Mouse (Mus musculus): ENCODE measurements at regions not wholly inside any gene's neighbourhood (a gene's known extent, or its start where the extent isn't known, plus 50 kb on each side); places are given as distances from the start of the nearest gene placed in this dataset.

DNA sequence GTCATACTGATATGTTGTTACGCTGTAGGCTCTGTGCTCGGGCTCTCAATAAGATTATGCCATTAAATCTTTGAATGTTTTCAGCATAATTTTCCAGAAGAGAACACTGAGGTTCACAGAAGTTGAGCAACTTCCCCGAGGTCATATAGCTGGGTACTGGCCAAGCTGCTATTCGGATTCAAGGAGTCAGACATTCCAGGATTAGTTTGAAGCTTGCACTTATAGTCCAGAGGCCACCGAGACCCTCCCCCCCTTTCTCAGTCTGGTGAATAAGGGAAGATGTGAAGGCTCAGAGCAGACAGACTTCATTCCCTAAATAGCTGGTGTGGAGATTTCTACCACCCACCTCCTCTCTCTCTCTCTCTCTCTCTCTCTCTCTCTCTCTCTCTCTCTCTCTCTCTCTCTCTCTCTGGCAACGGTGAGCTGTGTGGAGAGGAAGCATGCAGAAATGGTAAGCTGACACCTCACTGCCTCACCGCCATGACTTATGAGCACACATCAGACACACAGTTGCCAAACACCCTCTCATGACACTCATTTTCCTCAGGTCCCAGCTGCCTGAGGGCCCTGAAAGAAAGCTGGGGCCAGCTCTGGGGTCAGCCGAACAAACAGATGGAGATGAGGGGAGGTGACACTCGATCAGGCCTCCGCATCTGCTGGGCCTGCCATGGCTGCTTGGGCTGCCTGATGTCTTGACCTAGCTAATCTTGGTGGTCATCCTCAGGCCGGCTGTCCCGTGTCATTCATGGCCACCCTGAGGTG is 107.0 kb upstream of the Pdzrn3 start:
- Histone ChIP-seq H3K9ac (ENCODE audit: low read depth, low read length, severe bottlenecking) (no peak overlapping the region), H3K4me3 (replicated peaks; ENCODE audit: low read length) (no peak overlapping the region), H3K9me3 (ENCODE audit: control insufficient read depth, low read length) (no peaks in the 10 kb centered on the region), H3K4me1 (ENCODE audit: control insufficient read depth, insufficient read depth, low read length) (peaks cover 39% of the 10 kb centered on the region), H3K36me3 (ENCODE audit: control insufficient read depth, insufficient read depth, low read length) (no peaks in the 10 kb centered on the region), H3K4me2 (replicated peaks; ENCODE audit: low read depth, low read length, severe bottlenecking) (no peak overlapping the region), H3K27me3 (ENCODE audit: control insufficient read depth, insufficient read depth, low read length) (no peaks in the 10 kb centered on the region), H3K27ac (replicated peaks; ENCODE audit: low read depth, low read length) (0 out of 2 replicates have a peak overlapping the region, but pooled peaks have one; percentile 26)
- TF ChIP-seq POLR2A (IDR thresholded peaks at IDR 0.05; ENCODE audit: borderline replicate concordance, extremely low read depth, insufficient read depth, insufficient read length): no peak
- peak; percentile 74 for DNase-seq (ENCODE audit: low spot score)
- WGBS: 25% methylated on average over 12 of the region's 12 CpGs
- peak; percentile 90 for ATAC-seq (ENCODE audit: low FRiP score, low read depth)

DNA sequence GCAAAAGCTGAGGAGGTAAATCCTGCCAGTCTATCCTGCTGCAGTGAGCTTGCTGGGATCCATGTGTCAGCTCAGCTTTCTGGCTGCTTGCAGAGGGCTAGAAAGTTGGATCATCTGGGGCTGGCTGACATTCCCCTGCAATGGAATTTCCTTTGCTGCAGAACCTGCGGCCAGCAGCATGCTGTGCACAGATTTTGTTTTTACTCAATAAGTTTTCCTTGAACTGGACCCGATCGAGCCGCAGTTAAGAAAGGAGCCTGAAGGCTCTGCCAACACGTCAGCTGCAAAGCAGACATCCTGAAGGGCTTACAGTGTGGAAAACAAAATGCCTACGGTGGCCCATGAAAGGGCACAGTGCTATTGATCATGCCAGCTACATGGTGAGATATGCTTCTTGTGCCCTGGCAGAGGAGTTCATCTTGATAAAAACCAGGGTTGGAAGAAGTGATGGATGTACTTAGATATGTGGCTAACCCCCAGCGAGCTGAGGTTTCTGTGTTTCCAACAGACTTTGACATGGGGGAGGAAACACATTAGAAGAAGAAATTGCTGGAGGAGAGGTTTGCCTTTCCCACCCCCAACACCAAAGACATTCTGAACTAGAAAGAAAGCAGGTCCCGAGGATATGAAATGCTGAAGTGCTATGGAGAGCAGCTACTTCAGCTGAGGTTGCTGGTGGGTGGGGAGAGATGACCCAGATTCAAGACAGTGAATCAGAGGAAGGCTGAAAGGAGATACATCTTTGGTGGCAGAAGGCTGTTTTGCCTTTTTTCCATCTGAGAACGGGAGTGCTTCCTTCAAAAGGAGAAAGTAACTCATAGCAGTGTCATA is 105.2 kb upstream of the Pdzrn3 start:
- Histone ChIP-seq H3K9ac (ENCODE audit: low read depth, low read length, severe bottlenecking) (0 out of 2 replicates have a peak overlapping the region, but pooled peaks have one; percentile 34), H3K27me3 (ENCODE audit: control insufficient read depth, insufficient read depth, low read length) (no peaks in the 10 kb centered on the region), H3K9me3 (ENCODE audit: control insufficient read depth, low read length) (no peaks in the 10 kb centered on the region), H3K4me3 (replicated peaks; ENCODE audit: low read length) (no peak overlapping the region), H3K36me3 (ENCODE audit: control insufficient read depth, insufficient read depth, low read length) (no peaks in the 10 kb centered on the region), H3K4me1 (ENCODE audit: control insufficient read depth, insufficient read depth, low read length) (peaks cover 32% of the 10 kb centered on the region), H3K27ac (replicated peaks; ENCODE audit: low read depth, low read length) (peak overlapping the region; percentile 68), H3K4me2 (replicated peaks; ENCODE audit: low read depth, low read length, severe bottlenecking) (peak overlapping the region; percentile 21; the same call in 1 of the 2 replicates)
- DNase-seq (ENCODE audit: low spot score) (peak; percentile 73), ATAC-seq (ENCODE audit: low FRiP score, low read depth) (no peak; the same call in 1 of the 2 replicates)
- WGBS: 23% methylated on average over 9 of the region's 9 CpGs
- no peak for TF ChIP-seq POLR2A (IDR thresholded peaks at IDR 0.05; ENCODE audit: borderline replicate concordance, extremely low read depth, insufficient read depth, insufficient read length)

DNA sequence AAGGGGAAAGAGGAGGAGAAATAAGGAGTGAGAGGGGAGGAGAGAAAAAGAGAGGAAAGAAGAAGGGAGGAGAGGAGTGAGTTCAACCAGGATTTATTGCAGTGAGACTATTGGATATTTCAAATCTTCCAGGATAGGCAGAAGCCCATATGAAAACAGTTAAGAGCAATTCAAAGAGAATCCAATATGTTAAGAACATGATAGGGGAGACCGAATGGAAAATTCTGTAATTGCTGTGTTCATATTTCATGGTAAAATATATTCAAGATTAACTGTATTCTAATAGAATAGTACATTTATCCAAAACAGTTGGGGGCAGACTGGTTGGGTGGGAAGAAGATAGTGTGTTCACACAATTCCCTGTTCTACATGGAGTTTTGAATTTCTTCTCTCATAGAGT is 96.3 kb upstream of the Pdzrn3 start:
- ATAC-seq (ENCODE audit: low FRiP score, low read depth) (no peak), DNase-seq (ENCODE audit: low spot score) (peak; percentile 29)
- H3K4me2 ChIP-seq (replicated peaks; ENCODE audit: low read depth, low read length, severe bottlenecking): no peak overlapping the region
- no peaks in the 10 kb centered on the region for H3K27me3 ChIP-seq (ENCODE audit: control insufficient read depth, insufficient read depth, low read length)
- no peaks in the 10 kb centered on the region for H3K9me3 ChIP-seq (ENCODE audit: control insufficient read depth, low read length)
- H3K9ac ChIP-seq (ENCODE audit: low read depth, low read length, severe bottlenecking): no peak overlapping the region
- no peak overlapping the region for H3K4me3 ChIP-seq (replicated peaks; ENCODE audit: low read length)
- no peak for TF ChIP-seq POLR2A (IDR thresholded peaks at IDR 0.05; ENCODE audit: borderline replicate concordance, extremely low read depth, insufficient read depth, insufficient read length)
- peaks cover 16% of the 10 kb centered on the region for H3K4me1 ChIP-seq (ENCODE audit: control insufficient read depth, insufficient read depth, low read length)
- 0 out of 2 replicates have a peak overlapping the region, but pooled peaks have one; percentile 38 for H3K27ac ChIP-seq (replicated peaks; ENCODE audit: low read depth, low read length)
- 45% methylated on average over 1 of the region's 1 CpGs for WGBS
- H3K36me3 ChIP-seq (ENCODE audit: control insufficient read depth, insufficient read depth, low read length): no peaks in the 10 kb centered on the region

DNA sequence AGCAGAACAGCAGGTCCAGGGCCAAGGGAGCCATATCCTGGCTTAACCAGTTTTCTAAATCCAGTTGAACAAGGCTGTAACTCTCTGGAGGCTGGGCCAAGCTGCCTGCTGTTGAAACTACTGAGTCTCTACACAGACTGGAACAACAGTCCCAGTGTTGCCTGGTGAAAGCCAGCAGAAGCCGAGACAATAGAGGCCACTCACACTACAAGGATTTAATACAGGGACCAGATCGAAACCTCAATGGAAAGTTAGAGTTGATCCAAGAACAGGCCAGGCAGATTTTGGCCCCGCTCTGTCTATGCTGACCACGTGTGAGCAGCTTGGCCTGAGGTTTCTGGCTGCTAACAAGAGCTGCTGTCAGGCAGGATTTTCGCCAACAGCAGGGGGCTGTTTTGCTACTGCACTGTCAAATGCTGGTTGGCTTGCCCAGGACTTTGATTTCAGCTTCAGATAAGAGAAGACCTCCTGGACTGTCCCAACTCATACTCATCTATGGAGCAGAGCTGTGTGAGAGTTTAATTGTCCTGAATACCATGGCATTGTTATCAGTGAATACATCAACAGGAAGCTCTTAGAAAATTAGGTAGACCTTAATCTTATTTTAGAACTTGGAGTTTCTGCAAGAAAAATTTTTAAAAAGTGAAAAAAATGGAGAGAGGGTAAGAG is 95.7 kb upstream of the Pdzrn3 start:
- DNase-seq (ENCODE audit: low spot score) (peak; percentile 76), ATAC-seq (ENCODE audit: low FRiP score, low read depth) (peak; percentile 80)
- peak overlapping the region; percentile 55 for H3K27ac ChIP-seq (replicated peaks; ENCODE audit: low read depth, low read length)
- no peak overlapping the region; the same call in 1 of the 2 replicates for H3K4me2 ChIP-seq (replicated peaks; ENCODE audit: low read depth, low read length, severe bottlenecking)
- no peak overlapping the region for H3K4me3 ChIP-seq (replicated peaks; ENCODE audit: low read length)
- no peak for TF ChIP-seq POLR2A (IDR thresholded peaks at IDR 0.05; ENCODE audit: borderline replicate concordance, extremely low read depth, insufficient read depth, insufficient read length)
- H3K27me3 ChIP-seq (ENCODE audit: control insufficient read depth, insufficient read depth, low read length): no peaks in the 10 kb centered on the region
- no peak overlapping the region for H3K9ac ChIP-seq (ENCODE audit: low read depth, low read length, severe bottlenecking)
- WGBS: 25% methylated on average over 5 of the region's 5 CpGs
- H3K36me3 ChIP-seq (ENCODE audit: control insufficient read depth, insufficient read depth, low read length): no peaks in the 10 kb centered on the region
- H3K9me3 ChIP-seq (ENCODE audit: control insufficient read depth, low read length): no peaks in the 10 kb centered on the region
- peaks cover 16% of the 10 kb centered on the region for H3K4me1 ChIP-seq (ENCODE audit: control insufficient read depth, insufficient read depth, low read length)

DNA sequence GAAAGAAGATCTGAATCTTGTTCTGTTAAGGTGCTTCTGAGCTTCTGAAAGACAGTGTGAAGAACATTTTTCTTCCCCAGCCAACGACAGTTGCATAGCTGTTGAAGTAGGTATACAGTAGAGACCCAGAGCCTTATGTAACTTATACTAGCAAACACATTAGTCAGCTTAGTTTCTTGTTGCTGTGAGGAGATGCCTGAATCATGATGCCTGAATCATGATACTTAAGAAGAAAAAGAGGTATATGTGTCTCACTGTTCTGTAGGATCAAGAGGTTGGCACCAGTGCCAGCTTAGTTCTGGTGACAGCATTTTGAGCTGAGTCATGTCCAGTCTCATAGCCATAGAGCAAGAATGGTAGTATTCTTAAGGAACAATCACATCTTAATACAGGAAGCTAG is 87.2 kb upstream of the Pdzrn3 start:
- Histone ChIP-seq H3K27ac (replicated peaks; ENCODE audit: low read depth, low read length) (no peak overlapping the region), H3K4me2 (replicated peaks; ENCODE audit: low read depth, low read length, severe bottlenecking) (no peak overlapping the region), H3K4me1 (ENCODE audit: control insufficient read depth, insufficient read depth, low read length) (no peaks in the 10 kb centered on the region), H3K36me3 (ENCODE audit: control insufficient read depth, insufficient read depth, low read length) (no peaks in the 10 kb centered on the region), H3K27me3 (ENCODE audit: control insufficient read depth, insufficient read depth, low read length) (no peaks in the 10 kb centered on the region), H3K9ac (ENCODE audit: low read depth, low read length, severe bottlenecking) (no peak overlapping the region), H3K4me3 (replicated peaks; ENCODE audit: low read length) (no peak overlapping the region), H3K9me3 (ENCODE audit: control insufficient read depth, low read length) (no peaks in the 10 kb centered on the region)
- no peak for TF ChIP-seq POLR2A (IDR thresholded peaks at IDR 0.05; ENCODE audit: borderline replicate concordance, extremely low read depth, insufficient read depth, insufficient read length)
- DNase-seq (ENCODE audit: low spot score): no peak
- 86% methylated on average over 1 of the region's 1 CpGs for WGBS
- ATAC-seq (ENCODE audit: low FRiP score, low read depth): no peak
